Mouse (Mus musculus) gastrocnemius, adult 8-10 months (tissue): ENCODE measurements around the gene Cbr4. TPM values are rescaled to one million over a fixed set of nuclear protein-coding genes. Genes with fewer than 3 reads are reported as not detected.

Source experiments
- DNase-seq, 2 experiments: peaks; one replicate each; pipeline ENCODE4 v3.0.0; 2022; ENCODE audit warnings: low spot score in 2 of 2
- total RNA-seq, 4 experiments: library from RNA; stranded (reverse); gene quantifications; 2 replicates each; pipeline ENCODE4 v1.2.4; 2022

Cbr4 gene
- total RNA-seq, 4 experiments from 2014 or later = 29.5 to 38.0 (median 35.8) TPM

GRCm38 (mm10) chr8:61486923-61487529 lies 508 bp upstream of the Cbr4 start:
- no peak for DNase-seq

GRCm38 (mm10) chr8:61488631-61489030 lies 1.1 kb downstream of the Cbr4 start:
- DNase-seq = no peak

GRCm38 (mm10) chr8:61497110-61497509 lies 9.6 kb downstream of the Cbr4 start:
- no peak for DNase-seq

DNA sequence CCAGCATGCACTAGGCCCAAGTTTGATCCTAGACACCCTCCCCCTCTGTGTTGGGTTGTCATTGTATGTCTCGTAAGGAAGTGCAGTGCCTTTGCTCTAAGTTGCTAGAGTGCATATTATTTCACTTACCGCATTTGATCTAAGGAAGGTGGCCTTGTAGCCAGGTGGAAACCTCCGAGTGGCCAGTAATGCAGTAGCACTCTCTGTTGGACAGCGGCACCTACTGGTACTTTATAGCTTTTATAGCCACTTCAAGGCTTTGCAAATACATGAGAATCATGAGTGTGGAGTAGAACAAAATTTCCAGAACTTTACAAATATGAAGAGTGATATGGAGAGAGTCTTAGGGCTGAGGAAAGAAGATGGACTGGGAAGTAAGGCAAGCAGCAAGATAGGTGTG lies 11.5 kb downstream of the Cbr4 start:
- DNase-seq = no peak

DNA sequence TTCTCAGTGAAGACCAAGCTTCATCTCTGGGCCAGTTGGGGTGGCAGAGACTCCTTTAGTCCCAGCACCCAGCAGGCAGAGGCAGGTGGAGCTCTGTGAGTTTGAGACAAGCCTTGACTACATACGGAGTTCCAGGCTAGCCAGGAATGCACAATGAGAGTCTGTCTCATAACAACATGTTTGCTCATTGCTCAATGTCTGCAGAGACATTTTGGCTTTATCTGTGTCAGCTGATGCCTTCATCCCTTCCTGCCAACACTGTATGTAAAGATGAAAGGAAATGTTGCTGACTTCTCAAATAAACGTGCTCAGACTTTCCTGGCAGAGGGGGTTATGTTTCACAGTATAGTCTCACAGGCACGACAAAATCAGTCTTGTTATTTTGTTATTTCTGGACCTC lies 13.4 kb downstream of the Cbr4 start:
- DNase-seq = no peak

DNA sequence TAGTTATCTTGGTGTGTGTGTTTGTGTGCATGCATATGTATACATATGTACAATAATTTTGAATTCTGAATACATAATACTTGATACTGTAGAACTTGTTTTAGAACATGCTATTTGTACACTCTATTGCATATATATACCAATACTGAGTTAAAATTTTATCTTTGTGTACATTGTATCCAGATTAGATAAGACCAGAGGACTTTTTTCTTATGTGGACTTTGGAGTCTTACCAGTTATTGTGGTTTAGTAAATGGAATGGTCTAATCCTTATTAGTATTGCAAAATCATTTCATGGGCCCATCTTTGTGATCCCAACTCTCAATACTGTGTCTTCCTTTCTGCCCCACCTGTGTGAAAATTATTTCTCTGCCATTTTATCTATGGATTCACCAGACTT lies 14.7 kb downstream of the Cbr4 start:
- DNase-seq = no peak

- no peak for DNase-seq
Observed at GRCm38 (mm10) chr8:61515110-61515930, 27.8 kb downstream of the Cbr4 start.

- peak; percentile 41 to 64 for DNase-seq
Observed at GRCm38 (mm10) chr8:61515931-61516744, 28.6 kb downstream of the Cbr4 start.

DNA sequence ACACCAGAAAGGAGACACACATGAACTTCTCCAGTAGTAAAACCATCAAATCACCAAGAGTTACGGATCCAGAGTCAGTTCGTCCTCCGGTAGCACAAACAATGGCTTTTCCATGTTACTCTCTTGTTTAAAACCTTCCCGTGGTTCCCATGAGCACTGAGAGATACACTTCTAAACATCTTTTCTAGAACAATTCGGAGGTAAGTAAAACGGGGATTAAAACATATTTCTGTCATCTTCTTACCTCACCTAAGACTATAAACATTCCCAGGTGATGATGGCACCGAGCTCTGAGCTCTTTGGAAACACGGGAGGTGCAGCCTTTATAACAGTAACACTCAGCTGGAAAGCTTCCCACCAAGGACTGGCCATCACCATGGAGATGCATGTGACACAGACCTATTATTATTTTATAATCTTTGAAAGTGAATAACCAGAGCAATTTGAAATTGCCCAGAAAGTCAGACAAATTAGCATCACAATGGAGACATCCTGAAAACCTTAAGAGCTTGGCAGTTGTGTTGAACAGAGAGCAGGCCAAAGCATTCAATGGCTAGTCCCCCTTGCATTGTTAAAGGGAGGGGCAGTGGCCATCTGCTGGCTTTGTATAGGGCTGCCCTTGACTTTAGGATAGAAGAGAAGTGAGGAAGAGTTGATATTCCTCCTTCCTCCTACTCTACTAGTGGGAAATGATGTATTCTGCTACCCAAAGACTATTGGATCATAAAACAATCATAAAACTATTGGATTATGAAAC lies 29.4 kb downstream of the Cbr4 start:
- no peak for DNase-seq

GRCm38 (mm10) chr8:61517502-61518185 lies 30.1 kb downstream of the Cbr4 start:
- no peak for DNase-seq

DNA sequence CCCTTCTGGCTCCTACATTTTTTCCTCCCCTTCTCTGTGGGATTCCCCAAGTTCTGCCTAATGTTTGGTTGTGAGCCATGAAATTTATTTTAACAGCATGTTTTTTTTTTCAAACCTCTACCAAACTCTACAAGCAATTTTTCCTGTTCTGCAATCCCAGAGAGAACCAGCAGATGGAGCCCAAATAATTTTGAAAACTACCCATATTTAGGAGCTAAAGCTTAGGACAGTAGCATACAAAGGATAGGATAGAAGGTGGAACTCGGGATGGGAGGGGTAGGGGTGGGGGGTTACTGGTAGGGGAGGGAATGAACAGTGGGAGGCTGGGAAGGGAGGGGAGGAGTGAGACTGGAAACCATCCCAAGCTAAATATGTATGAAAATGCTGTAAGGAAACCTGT lies 34.6 kb downstream of the Cbr4 start:
- DNase-seq = no peak

DNA sequence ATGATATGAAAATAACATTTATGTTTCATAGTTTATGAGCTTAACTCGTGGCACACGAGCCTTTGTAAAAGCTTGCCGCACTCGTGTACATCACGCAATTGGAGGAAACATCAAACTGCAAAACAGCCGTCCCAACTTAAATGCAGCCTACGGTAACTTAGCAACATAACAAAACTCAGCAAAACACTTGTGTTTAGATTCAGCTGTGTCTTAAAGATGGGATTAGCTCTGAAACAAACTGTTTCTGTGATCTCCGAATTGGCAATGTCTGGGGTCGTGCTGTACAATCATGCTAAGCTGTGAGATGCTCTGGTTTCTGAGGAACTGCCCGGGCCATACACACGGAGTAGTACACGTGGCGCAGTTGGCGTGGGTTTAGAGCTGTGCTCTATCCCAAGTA lies 39.5 kb downstream of the Cbr4 start:
- DNase-seq = no peak

DNA sequence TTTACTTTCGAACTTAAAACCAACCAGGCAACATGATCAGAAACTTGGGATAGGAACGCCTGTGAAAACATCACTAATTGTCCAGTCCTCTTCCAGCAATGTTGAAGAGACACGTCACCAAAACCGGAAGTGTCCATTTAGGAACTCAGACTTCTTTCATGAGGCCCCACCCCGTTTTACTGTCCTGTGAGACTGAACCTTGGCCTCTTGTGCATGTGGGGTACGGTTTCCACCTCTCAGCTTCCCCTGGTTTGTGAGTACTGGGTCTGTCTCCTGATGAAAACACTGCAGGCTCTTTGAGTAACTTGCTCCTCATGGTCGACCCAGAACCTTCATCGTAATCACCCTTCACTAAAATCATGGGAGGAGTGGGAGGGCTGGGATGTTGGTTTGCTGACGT lies 40.7 kb downstream of the Cbr4 start:
- no peak for DNase-seq

GRCm38 (mm10) chr8:61528642-61529041 lies 41.1 kb downstream of the Cbr4 start:
- no peak for DNase-seq

DNA sequence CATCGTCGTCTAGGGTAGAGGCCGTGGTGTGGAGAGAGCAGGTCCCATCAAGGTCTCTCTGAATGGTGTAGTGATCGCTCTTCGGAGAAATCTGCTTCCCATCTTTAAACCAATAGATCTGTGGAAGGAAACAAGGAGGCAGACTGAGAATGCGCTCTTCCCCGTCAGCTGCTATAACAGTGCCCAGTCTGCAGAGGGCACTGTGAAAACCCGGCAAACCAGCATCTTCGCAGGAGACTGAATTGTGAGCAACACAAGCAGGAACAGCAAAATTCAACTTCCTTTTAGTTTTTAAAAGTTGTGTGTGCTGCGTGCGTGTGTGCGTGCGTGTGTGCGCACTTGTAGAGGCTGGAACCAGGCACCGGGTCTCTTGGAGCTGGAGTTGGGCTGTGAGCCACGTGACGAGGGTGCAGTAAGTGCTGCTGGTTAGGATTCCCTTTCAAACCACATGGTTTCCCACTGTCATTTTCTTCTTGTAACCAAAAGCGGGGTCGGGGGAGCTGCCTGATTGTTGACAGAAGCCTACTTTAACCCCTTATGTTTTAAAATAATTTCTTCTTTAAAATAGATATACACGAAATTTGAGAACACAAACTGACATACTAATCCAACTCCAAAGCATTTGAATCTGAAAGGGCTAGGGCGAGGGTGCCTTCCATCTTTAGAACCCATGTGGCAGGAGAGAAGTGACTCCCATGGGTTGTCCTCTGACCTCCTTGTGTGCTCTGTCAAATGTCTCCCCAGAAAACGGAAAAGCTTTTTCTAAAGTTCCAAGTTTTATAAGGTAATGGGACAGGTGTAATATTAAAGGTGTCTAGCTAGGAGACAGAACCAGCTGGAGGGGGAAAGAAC lies 44.6 kb downstream of the Cbr4 start:
- DNase-seq = no peak

DNA sequence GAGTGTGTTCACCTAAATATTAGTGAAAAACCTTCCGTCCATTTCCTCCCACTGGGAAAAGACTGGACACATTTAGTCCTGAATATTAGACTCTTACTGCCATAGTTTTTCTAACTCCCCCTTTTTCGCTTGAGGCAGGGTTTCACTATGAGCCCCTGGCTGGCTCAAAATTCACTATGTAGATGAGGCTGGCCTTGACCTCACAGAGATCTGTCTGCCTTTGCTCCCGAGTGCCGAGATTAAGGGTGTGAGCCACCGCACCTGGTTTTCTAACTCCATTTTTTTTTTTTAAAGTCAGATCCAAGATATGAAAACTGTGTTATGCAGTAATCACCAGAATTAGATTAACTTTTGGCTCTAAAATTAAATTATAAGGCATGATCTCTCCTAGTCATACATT lies 45.3 kb downstream of the Cbr4 start:
- no peak for DNase-seq

- no peak for DNase-seq
Observed at GRCm38 (mm10) chr8:61533356-61533926, 45.9 kb downstream of the Cbr4 start.

DNA sequence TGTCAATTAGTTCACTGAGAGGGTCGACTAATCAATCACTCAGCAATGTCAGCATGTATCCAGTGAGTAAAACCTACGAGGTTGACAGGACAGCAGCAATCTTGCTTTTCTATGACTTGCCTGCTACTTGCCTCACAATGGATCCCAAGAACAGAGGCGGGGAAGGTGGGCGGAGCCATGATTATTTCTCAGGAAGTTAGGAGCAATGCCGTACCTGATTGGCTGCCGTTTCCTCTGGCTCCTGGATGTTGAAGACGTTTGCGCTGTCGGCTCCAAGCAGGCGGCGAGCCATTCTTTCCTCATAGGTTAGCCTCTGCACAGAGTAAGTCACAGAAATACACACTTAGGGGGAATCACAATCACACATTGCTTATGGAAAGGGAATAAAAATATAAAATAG lies 47.9 kb downstream of the Cbr4 start:
- DNase-seq = no peak

DNA sequence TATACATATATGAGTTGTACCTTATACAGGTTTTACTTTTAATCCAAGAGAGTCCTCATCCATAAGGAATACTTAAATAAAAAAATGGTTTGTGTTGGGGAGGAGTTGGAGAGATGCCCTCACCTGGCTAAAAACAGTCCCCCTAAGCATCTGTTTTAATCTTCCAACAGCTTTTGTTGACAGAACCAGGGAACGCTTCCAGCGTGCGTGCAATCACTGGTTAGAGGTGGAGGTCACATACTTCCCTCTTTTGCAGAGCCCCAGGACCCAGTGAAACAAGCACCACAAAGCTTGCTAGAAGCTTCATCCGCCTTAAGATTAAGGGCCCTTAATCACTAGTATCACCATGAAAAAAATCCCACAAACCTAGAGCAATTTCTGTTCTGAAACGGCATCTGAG lies 49.9 kb downstream of the Cbr4 start:
- DNase-seq = no peak
